10 mouse cellular contexts compared by ENCODE assay signal in the genomic region with DNA sequence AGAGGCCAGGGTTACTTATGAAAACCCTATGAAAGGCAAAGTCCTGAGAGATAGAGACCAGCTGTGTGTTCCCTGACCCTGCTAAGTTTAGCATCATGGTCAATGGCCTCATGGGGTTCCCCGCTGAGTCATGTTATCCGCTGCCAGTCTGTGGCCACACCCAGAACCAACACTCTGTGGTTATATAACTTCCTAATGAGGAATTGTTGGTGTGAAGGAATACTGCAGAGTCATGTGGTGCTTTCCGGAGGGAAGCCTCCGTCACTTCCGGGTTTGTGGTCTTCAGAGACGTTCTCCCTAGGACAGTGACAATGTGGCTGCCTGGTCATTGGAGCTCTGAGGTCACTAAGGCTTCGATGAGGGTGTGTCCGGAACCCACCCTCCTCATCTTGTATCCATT. TPM values are rescaled to one million over a fixed set of nuclear protein-coding genes. Genes with fewer than 3 reads are reported as not detected.
A peak's percentile ranks its signal among the peaks of the same experiment; 100 is the strongest.
DNase-seq lines count a peak whose midpoint lies in the region; ATAC-seq and TF ChIP-seq lines count a peak whose summit lies in the region.
"Had no signal": no experiment of that assay in that cellular context is flagged by ENCODE, and none has a peak within 500 bp of the region (broad histone marks: within the 10 kb centered on the region; RNA-seq: fewer than 3 reads in every experiment).

No protein-coding gene starts in this region.

- WGBS in liver, postnatal 0 days (ENCODE audit: insufficient replicate concordance): 27% methylated on average over 8 of the region's 8 CpGs

- H3K9me3 ChIP-seq in liver, postnatal 0 days (ENCODE audit: low read length): no peaks in the 10 kb centered on the region
- H3K9me3 ChIP-seq: midbrain, embryonic 10.5 days had no signal

- DNase-seq in lung, adult 18-20 months: peak; percentile 10 to 18
- DNase-seq in lung, postnatal 4 days: no peak
- peak; percentile 59 for DNase-seq in c-Kit-positive CD71-negative TER-119-negative erythroid progenitor cells, embryonic 14.5 days (ENCODE audit: low read depth)
- DNase-seq in liver, postnatal 0 days: peak; percentile 34
- no peak for DNase-seq in left cerebral cortex, adult 11 months (ENCODE audit: low spot score)
- no peak for DNase-seq in B cell, adult 2 months
- DNase-seq in cerebellum, postnatal 4 days (ENCODE audit: low spot score in 2 of 2): no peak

- H3K27ac ChIP-seq in liver, postnatal 0 days (ENCODE audit: low read depth): no peak overlapping the region
- peak overlapping the region; percentile 28 for H3K27ac ChIP-seq in testis, adult 2 months (ENCODE audit: control insufficient read depth, insufficient read depth, low read depth, low read length)
- H3K27ac ChIP-seq: midbrain, embryonic 10.5 days had no signal

- H3K4me3 ChIP-seq in liver, postnatal 0 days (ENCODE audit: low read depth, low read length): no peak overlapping the region
- H3K4me3 ChIP-seq in testis, adult 2 months (ENCODE audit: control insufficient read depth, low read depth, low read length): peak overlapping the region; percentile 86

- no peak for TF ChIP-seq CTCF in liver, postnatal 0 days (IDR thresholded peaks at IDR 0.05; ENCODE audit: low read depth)
- TF ChIP-seq CTCF in testis, adult 2 months (IDR thresholded peaks at IDR 0.05; ENCODE audit: control insufficient read depth, insufficient read depth, insufficient replicate concordance, low read depth, low read length): no peak

- no peak for TF ChIP-seq POLR2A in testis, adult 2 months (IDR thresholded peaks at IDR 0.05; ENCODE audit: control insufficient read depth, low read depth, low read length)

- ATAC-seq in liver, postnatal 0 days: peak; percentile 67

- no peak for TF ChIP-seq EP300 in liver, postnatal 0 days (IDR thresholded peaks at IDR 0.05; ENCODE audit: low read depth)

- H3K4me2 ChIP-seq in liver, postnatal 0 days (ENCODE audit: low read depth, low read length): peak overlapping the region; percentile 49

- no peak overlapping the region for H3K9ac ChIP-seq in liver, postnatal 0 days (replicated peaks)

- H3K36me3 ChIP-seq in liver, postnatal 0 days (replicated peaks; ENCODE audit: insufficient read depth, low read length): no peaks in the 10 kb centered on the region
- H3K36me3 ChIP-seq in testis, adult 2 months (ENCODE audit: control insufficient read depth, insufficient read depth, low read length): no peaks in the 10 kb centered on the region
- H3K36me3 ChIP-seq: midbrain, embryonic 10.5 days had no signal

- 0 out of 2 replicates have a peak, but pooled peaks cover 4% of the 10 kb centered on the region for H3K27me3 ChIP-seq in liver, postnatal 0 days (ENCODE audit: insufficient read depth, low read length)
- H3K27me3 ChIP-seq in testis, adult 2 months (ENCODE audit: control insufficient read depth, insufficient read depth, low read length): no peaks in the 10 kb centered on the region

- H3K4me1 ChIP-seq in liver, postnatal 0 days (ENCODE audit: insufficient read depth): no peaks in the 10 kb centered on the region
- H3K4me1 ChIP-seq in testis, adult 2 months (ENCODE audit: control insufficient read depth, insufficient read depth, low read length): peaks cover 17% of the 10 kb centered on the region

RNA-seq across cellular contexts. Expression of a gene that starts 25.8 kb away (rescaled TPM):
- polyA plus RNA-seq in liver, postnatal 0 days (2015; fragmentation: Nextera tagmentation; extraction: Ambion mirVana): not detected in 2 replicates
- polyA plus RNA-seq in testis, adult 2 months (2012; rRNA removed): 0.06 and 0.10 TPM in 2 replicates
- polyA plus RNA-seq: Patski had no signal

RNA-seq across cellular contexts. Expression of a gene that starts 59.3 kb away (rescaled TPM):
- 0.04 TPM in 1 of 2 replicates, not detected in the other for polyA plus RNA-seq in liver, postnatal 0 days (2015; fragmentation: Nextera tagmentation; extraction: Ambion mirVana)
- not detected in 2 replicates for polyA plus RNA-seq in testis, adult 2 months (2012; rRNA removed)
- polyA plus RNA-seq: Patski had no signal

Comparison
In these comparisons a context has a peak if more than half of its experiments do, and no peak if none do; other contexts are left out.
1. DNase-seq: peak in lung, adult 18-20 months (2 of 2), c-Kit-positive CD71-negative TER-119-negative erythroid progenitor cells, embryonic 14.5 days (single experiment) and liver, postnatal 0 days (single experiment); none in lung, postnatal 4 days (0 of 2), left cerebral cortex, adult 11 months (single experiment), B cell, adult 2 months (0 of 2) and cerebellum, postnatal 4 days (0 of 2).